Mouse (Mus musculus): ENCODE measurements at regions not wholly inside any gene's neighbourhood (a gene's known extent, or its start where the extent isn't known, plus 50 kb on each side); places are given as distances from the start of the nearest gene placed in this dataset.

- Histone ChIP-seq H3K36me3 (ENCODE audit: control insufficient read depth, insufficient read depth, low read length) (no peaks in the 10 kb centered on the region), H3K4me3 (no peak overlapping the region), H3K27me3 (ENCODE audit: control insufficient read depth, insufficient read depth, low read length) (no peaks in the 10 kb centered on the region), H3K4me1 (ENCODE audit: control insufficient read depth, insufficient read depth, low read length) (no peaks in the 10 kb centered on the region), H3K9ac (ENCODE audit: low read depth, low read length) (no peak overlapping the region), H3K79me2 (replicated peaks; ENCODE audit: control insufficient read depth, insufficient read depth, low read length) (no peaks in the 10 kb centered on the region), H3K27ac (no peak overlapping the region)
- intact Hi-C loops (cut with DNase I): no loop called here
- DNase-seq: no peak
- TF ChIP-seq CTCF (IDR thresholded peaks at IDR 0.05) (no peak), EP300 (IDR thresholded peaks at IDR 0.05; ENCODE audit: insufficient read depth, low read depth, low read length) (no peak), POLR2A (IDR thresholded peaks at IDR 0.05; ENCODE audit: insufficient read depth, low read depth, low read length) (no peak)
- 34% methylated on average over 7 of the region's 7 CpGs for WGBS
Measured at GRCm38 (mm10) chr5:126650415-126650814, 591.2 kb upstream of the Tmem132c start.

DNA sequence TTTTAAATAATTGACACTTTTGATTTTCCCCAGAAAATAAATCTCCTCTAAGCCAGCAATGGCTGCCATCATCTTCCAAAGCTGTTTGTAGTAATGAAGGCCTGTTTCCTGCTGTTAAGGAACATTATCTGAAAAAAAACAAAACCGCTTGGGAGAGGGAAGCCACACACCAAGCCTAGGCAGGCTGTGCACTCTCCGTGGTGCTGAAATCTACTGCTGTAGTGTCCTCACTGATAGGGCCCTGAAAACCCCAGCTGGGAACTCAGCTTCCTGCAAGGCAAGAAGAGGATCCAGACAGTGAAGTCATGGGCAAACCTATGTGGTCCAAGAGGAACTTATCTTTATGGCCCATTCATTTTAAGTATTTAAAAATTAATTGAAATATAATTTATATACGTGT lies 590.2 kb upstream of the Tmem132c start:
- intact Hi-C loops (cut with DNase I): no loop called here
- Histone ChIP-seq H3K27ac (no peak overlapping the region), H3K27me3 (ENCODE audit: control insufficient read depth, insufficient read depth, low read length) (no peaks in the 10 kb centered on the region), H3K36me3 (ENCODE audit: control insufficient read depth, insufficient read depth, low read length) (no peaks in the 10 kb centered on the region), H3K4me1 (ENCODE audit: control insufficient read depth, insufficient read depth, low read length) (no peaks in the 10 kb centered on the region), H3K79me2 (replicated peaks; ENCODE audit: control insufficient read depth, insufficient read depth, low read length) (no peaks in the 10 kb centered on the region), H3K9ac (ENCODE audit: low read depth, low read length) (no peak overlapping the region), H3K4me3 (no peak overlapping the region)
- TF ChIP-seq EP300 (IDR thresholded peaks at IDR 0.05; ENCODE audit: insufficient read depth, low read depth, low read length): no peak
- TF ChIP-seq CTCF (IDR thresholded peaks at IDR 0.05): no peak
- WGBS: 12% methylated on average over 3 of the region's 3 CpGs
- DNase-seq: no peak

- H3K27me3 ChIP-seq (ENCODE audit: control insufficient read depth, insufficient read depth, low read length): no peaks in the 10 kb centered on the region
- H3K36me3 ChIP-seq (ENCODE audit: control insufficient read depth, insufficient read depth, low read length): no peaks in the 10 kb centered on the region
- intact Hi-C loops (cut with DNase I): no loop called here
- no peak overlapping the region for H3K4me3 ChIP-seq
- no peaks in the 10 kb centered on the region for H3K4me1 ChIP-seq (ENCODE audit: control insufficient read depth, insufficient read depth, low read length)
- H3K27ac ChIP-seq: no peak overlapping the region
- DNase-seq: no peak
- H3K79me2 ChIP-seq (replicated peaks; ENCODE audit: control insufficient read depth, insufficient read depth, low read length): no peaks in the 10 kb centered on the region
- H3K9ac ChIP-seq (ENCODE audit: low read depth, low read length): no peak overlapping the region
- 73% methylated on average over 4 of the region's 4 CpGs for WGBS
- TF ChIP-seq EP300 (IDR thresholded peaks at IDR 0.05; ENCODE audit: insufficient read depth, low read depth, low read length) (no peak), POLR2A (IDR thresholded peaks at IDR 0.05; ENCODE audit: insufficient read depth, low read depth, low read length) (no peak), CTCF (IDR thresholded peaks at IDR 0.05) (no peak)
Measured at GRCm38 (mm10) chr5:126662648-126663047, 579.0 kb upstream of the Tmem132c start.

GRCm38 (mm10) chr5:126671156-126671555 lies 570.5 kb upstream of the Tmem132c start:
- Histone ChIP-seq H3K27ac (no peak overlapping the region), H3K27me3 (ENCODE audit: control insufficient read depth, insufficient read depth, low read length) (no peaks in the 10 kb centered on the region), H3K36me3 (ENCODE audit: control insufficient read depth, insufficient read depth, low read length) (no peaks in the 10 kb centered on the region), H3K9ac (ENCODE audit: low read depth, low read length) (no peak overlapping the region), H3K4me3 (no peak overlapping the region), H3K79me2 (replicated peaks; ENCODE audit: control insufficient read depth, insufficient read depth, low read length) (no peaks in the 10 kb centered on the region), H3K4me1 (ENCODE audit: control insufficient read depth, insufficient read depth, low read length) (no peaks in the 10 kb centered on the region)
- 57% methylated on average over 1 of the region's 1 CpGs for WGBS
- no peak for DNase-seq
- intact Hi-C loops (cut with DNase I): no loop called here
- TF ChIP-seq CTCF (IDR thresholded peaks at IDR 0.05) (peak; percentile 55), POLR2A (IDR thresholded peaks at IDR 0.05; ENCODE audit: insufficient read depth, low read depth, low read length) (no peak)

DNA sequence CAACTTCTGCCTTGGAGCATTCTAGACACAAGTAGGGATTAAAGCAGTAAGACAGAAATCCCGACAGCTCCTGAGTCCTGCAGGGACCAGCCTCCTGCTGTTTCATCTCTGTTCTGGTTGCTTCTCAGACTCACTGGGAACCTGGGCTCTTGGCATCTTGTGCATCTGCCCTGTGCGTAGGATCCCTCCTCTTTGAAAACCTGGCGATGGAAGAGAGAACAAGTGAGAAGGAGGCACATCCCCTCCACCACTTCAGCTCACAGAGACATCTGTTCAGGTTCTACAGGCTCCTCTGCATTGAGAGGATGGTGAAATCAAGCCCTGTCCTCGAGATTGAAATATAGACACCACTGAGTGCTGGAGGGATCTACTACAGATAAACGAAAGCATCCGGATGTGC lies 561.3 kb upstream of the Tmem132c start:
- no peak overlapping the region for H3K27ac ChIP-seq
- H3K4me1 ChIP-seq (ENCODE audit: control insufficient read depth, insufficient read depth, low read length): no peaks in the 10 kb centered on the region
- 65% methylated on average over 6 of the region's 6 CpGs for WGBS
- no peak overlapping the region for H3K9ac ChIP-seq (ENCODE audit: low read depth, low read length)
- no peak for TF ChIP-seq POLR2A (IDR thresholded peaks at IDR 0.05; ENCODE audit: insufficient read depth, low read depth, low read length)
- TF ChIP-seq CTCF (IDR thresholded peaks at IDR 0.05): no peak
- no peak for TF ChIP-seq EP300 (IDR thresholded peaks at IDR 0.05; ENCODE audit: insufficient read depth, low read depth, low read length)
- H3K79me2 ChIP-seq (replicated peaks; ENCODE audit: control insufficient read depth, insufficient read depth, low read length): no peaks in the 10 kb centered on the region
- DNase-seq: no peak
- no peaks in the 10 kb centered on the region for H3K36me3 ChIP-seq (ENCODE audit: control insufficient read depth, insufficient read depth, low read length)
- no peaks in the 10 kb centered on the region for H3K27me3 ChIP-seq (ENCODE audit: control insufficient read depth, insufficient read depth, low read length)
- intact Hi-C loops (cut with DNase I): no loop called here
- H3K4me3 ChIP-seq: no peak overlapping the region

- 37% methylated on average over 4 of the region's 4 CpGs for WGBS
- Histone ChIP-seq H3K4me1 (ENCODE audit: control insufficient read depth, insufficient read depth, low read length) (no peaks in the 10 kb centered on the region), H3K9ac (ENCODE audit: low read depth, low read length) (no peak overlapping the region), H3K27me3 (ENCODE audit: control insufficient read depth, insufficient read depth, low read length) (no peaks in the 10 kb centered on the region), H3K27ac (no peak overlapping the region), H3K36me3 (ENCODE audit: control insufficient read depth, insufficient read depth, low read length) (no peaks in the 10 kb centered on the region), H3K79me2 (replicated peaks; ENCODE audit: control insufficient read depth, insufficient read depth, low read length) (no peaks in the 10 kb centered on the region), H3K4me3 (no peak overlapping the region)
- intact Hi-C loops (cut with DNase I): no loop called here
- no peak for DNase-seq
- TF ChIP-seq CTCF (IDR thresholded peaks at IDR 0.05): peak; percentile 30
- no peak for TF ChIP-seq EP300 (IDR thresholded peaks at IDR 0.05; ENCODE audit: insufficient read depth, low read depth, low read length)
Measured at GRCm38 (mm10) chr5:126699314-126699713, 542.3 kb upstream of the Tmem132c start.

All from heart, adult 2 months (tissue).